In the genomic region with DNA sequence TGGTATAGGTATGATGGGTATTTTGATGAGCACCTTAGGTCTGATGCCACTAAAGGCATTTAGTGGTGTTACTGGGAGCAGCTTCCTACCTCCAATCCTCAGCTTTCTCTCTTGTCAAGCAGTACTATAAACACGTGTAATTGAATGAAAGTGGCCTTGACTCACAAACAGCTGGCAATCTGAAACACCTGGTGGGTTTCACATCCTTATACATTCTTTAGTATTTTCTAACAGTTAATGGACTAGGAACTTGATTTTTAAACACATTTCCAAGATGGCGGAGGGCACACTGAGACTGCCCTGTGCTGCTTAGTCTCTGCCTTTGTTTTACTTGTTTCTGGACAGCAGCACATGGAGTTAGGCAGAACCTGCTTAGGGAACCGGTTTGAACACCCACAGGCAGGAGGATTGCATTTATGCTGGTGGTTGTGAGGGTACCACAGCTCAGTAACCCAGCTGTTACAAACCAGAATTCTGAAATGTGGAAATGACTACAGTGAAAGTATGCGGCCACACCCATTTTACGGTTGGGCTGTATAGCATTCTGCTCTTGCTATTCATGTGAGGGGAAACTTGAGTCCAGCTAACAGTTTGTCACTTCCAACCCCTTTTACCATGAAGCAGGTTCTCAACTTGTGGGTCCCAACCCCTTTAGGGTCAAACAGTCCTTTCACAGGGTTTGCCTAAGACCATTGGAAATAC, we compare ENCODE assay signal across 16 mouse cellular contexts.
A peak's percentile ranks its signal among the peaks of the same experiment; 100 is the strongest.
DNase-seq lines count a peak whose midpoint lies in the region; ATAC-seq and TF ChIP-seq lines count a peak whose summit lies in the region.
"Had no signal": no experiment of that assay in that cellular context is flagged by ENCODE, and none has a peak within 500 bp of the region (broad histone marks: within the 10 kb centered on the region; RNA-seq: fewer than 3 reads in every experiment).

No protein-coding gene starts in this region.

- WGBS in midbrain, embryonic 11.5 days = 89% methylated on average over 5 of the region's 5 CpGs
- 87% methylated on average over 5 of the region's 5 CpGs for WGBS in midbrain, embryonic 10.5 days
- 88% methylated on average over 5 of the region's 5 CpGs for WGBS in heart, adult 2 months

- H3K4me3 ChIP-seq in midbrain, embryonic 11.5 days (ENCODE audit: low read depth, low read length) = no peak overlapping the region
- H3K4me3 ChIP-seq in midbrain, embryonic 10.5 days = no peak overlapping the region
- H3K4me3 ChIP-seq in CH12.LX (replicated peaks in 1 of 3; ENCODE audit: low read depth in 2 of 3, low read length in 2 of 3, poor library complexity in 1 of 3) = no peak overlapping the region
- H3K4me3 ChIP-seq in heart, adult 2 months = no peak overlapping the region
- H3K4me3 ChIP-seq: forebrain, embryonic 10.5 days; hindbrain, embryonic 13.5 days; liver, embryonic 13.5 days; midbrain, embryonic 12.5 days had no signal

- H3K27ac ChIP-seq in midbrain, embryonic 11.5 days (ENCODE audit: low read depth, low read length) = no peak overlapping the region
- no peak overlapping the region for H3K27ac ChIP-seq in midbrain, embryonic 10.5 days (replicated peaks)
- no peak overlapping the region for H3K27ac ChIP-seq in CH12.LX (ENCODE audit: insufficient read depth, low read depth)
- no peak overlapping the region for H3K27ac ChIP-seq in heart, adult 2 months
- H3K27ac ChIP-seq: forebrain, embryonic 10.5 days; hindbrain, embryonic 13.5 days; liver, embryonic 13.5 days; midbrain, embryonic 12.5 days had no signal

- no peaks in the 10 kb centered on the region for H3K4me1 ChIP-seq in midbrain, embryonic 11.5 days (ENCODE audit: control insufficient read depth, insufficient read depth, low read length)
- no peaks in the 10 kb centered on the region for H3K4me1 ChIP-seq in midbrain, embryonic 10.5 days
- H3K4me1 ChIP-seq in CH12.LX (ENCODE audit: control insufficient read depth in 1 of 2, insufficient read depth in 2 of 2) = peaks cover 14 to 49% of the 10 kb centered on the region in 2 experiments
- peaks cover 3% of the 10 kb centered on the region for H3K4me1 ChIP-seq in heart, adult 2 months (ENCODE audit: control insufficient read depth, insufficient read depth, low read length)
- H3K4me1 ChIP-seq: hindbrain, embryonic 13.5 days; liver, embryonic 13.5 days; midbrain, embryonic 12.5 days had no signal

- DNase-seq in midbrain, embryonic 11.5 days (ENCODE audit: low spot score, missing footprints) = peak; percentile 57
- DNase-seq in midbrain, embryonic 10.5 days (ENCODE audit: low spot score) = no peak
- peak; percentile 74 for DNase-seq in CH12.LX (ENCODE audit: extremely low read depth)
- DNase-seq in fibroblast of lung, adult 2 months (ENCODE audit: low read depth) = peak; percentile 8
- DNase-seq in spleen, postnatal 36 days (ENCODE audit: low spot score in 2 of 2) = peak; percentile 65 to 74
- DNase-seq in heart, adult 2 months = no peak
- no peak for DNase-seq in right cerebral cortex, postnatal 14 days
- DNase-seq: adrenal gland, postnatal 10 days; cerebellum, adult 9-10 months; kidney, adult 11 months; kidney, postnatal 25 days; liver, embryonic 13.5 days had no signal

- TF ChIP-seq EP300 in CH12.LX (IDR thresholded peaks at IDR 0.05; ENCODE audit: low read length) = peak; percentile 71
- no peak for TF ChIP-seq EP300 in heart, adult 2 months (IDR thresholded peaks at IDR 0.05; ENCODE audit: insufficient read depth, low read depth, low read length)

- TF ChIP-seq CTCF in CH12.LX (conservative IDR thresholded peaks at IDR 0.05 in 1 of 2, IDR thresholded peaks at IDR 0.05 in 1 of 2; ENCODE audit: low read depth in 2 of 2, low read length in 2 of 2) = no peak
- no peak for TF ChIP-seq CTCF in heart, adult 2 months (IDR thresholded peaks at IDR 0.05)

- H3K36me3 ChIP-seq in midbrain, embryonic 11.5 days (ENCODE audit: control insufficient read depth, insufficient read depth, low read length) = peaks cover 8% of the 10 kb centered on the region
- peaks cover 43% of the 10 kb centered on the region for H3K36me3 ChIP-seq in midbrain, embryonic 10.5 days
- peaks cover 0 to 3% of the 10 kb centered on the region in 2 experiments for H3K36me3 ChIP-seq in CH12.LX (replicated peaks in 1 of 2; ENCODE audit: control insufficient read depth in 1 of 2, insufficient read depth in 1 of 2, low read length in 1 of 2)
- H3K36me3 ChIP-seq in heart, adult 2 months (ENCODE audit: control insufficient read depth, insufficient read depth, low read length) = no peaks in the 10 kb centered on the region
- H3K36me3 ChIP-seq: liver, embryonic 13.5 days had no signal

- in situ Hi-C loops in CH12.LX (cut with MboI; ENCODE audit: low pct_ligation_motif_present, low pct_unique_long_range_greater_than_20kb, low sequenced_read_pairs) = loop anchor here (5.0 kb wide), 1 partner anchor 45 kb away; no protein-coding TSS in a partner anchor

- H3K4me2 ChIP-seq in midbrain, embryonic 11.5 days = no peak overlapping the region
- peak overlapping the region; percentile 45; the same call in 1 of the 2 replicates for H3K4me2 ChIP-seq in CH12.LX (ENCODE audit: insufficient read depth, low read depth, poor library complexity, severe bottlenecking)
- H3K4me2 ChIP-seq: hindbrain, embryonic 13.5 days; liver, embryonic 13.5 days; midbrain, embryonic 12.5 days had no signal

- ATAC-seq in midbrain, embryonic 11.5 days (ENCODE audit: low FRiP score) = no peak
- ATAC-seq: lung, postnatal 0 days had no signal

- no peaks in the 10 kb centered on the region for H3K9me3 ChIP-seq in midbrain, embryonic 11.5 days (ENCODE audit: control insufficient read depth, low read length)
- no peaks in the 10 kb centered on the region for H3K9me3 ChIP-seq in midbrain, embryonic 10.5 days (replicated peaks)
- no peaks in the 10 kb centered on the region for H3K9me3 ChIP-seq in CH12.LX (replicated peaks; ENCODE audit: low read length)
- H3K9me3 ChIP-seq: forebrain, embryonic 10.5 days; hindbrain, embryonic 13.5 days; liver, embryonic 13.5 days; midbrain, embryonic 12.5 days had no signal

- TF ChIP-seq POLR2A in CH12.LX (IDR thresholded peaks at IDR 0.05; ENCODE audit: low read depth, low read length) = no peak
- TF ChIP-seq POLR2A in heart, adult 2 months (IDR thresholded peaks at IDR 0.05; ENCODE audit: insufficient read depth, low read depth, low read length) = no peak

- no peak for TF ChIP-seq RAD21 in CH12.LX (IDR thresholded peaks at IDR 0.05; ENCODE audit: low read depth, low read length)

- H3K9ac ChIP-seq in midbrain, embryonic 11.5 days (ENCODE audit: low read length) = no peak overlapping the region
- no peak overlapping the region for H3K9ac ChIP-seq in CH12.LX (ENCODE audit: insufficient read depth, low read depth)
- no peak overlapping the region for H3K9ac ChIP-seq in heart, adult 2 months (ENCODE audit: low read depth, low read length)
- H3K9ac ChIP-seq: hindbrain, embryonic 13.5 days; liver, embryonic 13.5 days; midbrain, embryonic 12.5 days had no signal

- intact Hi-C loops in heart, adult 2 months (cut with DNase I) = no loop called here

- H3K27me3 ChIP-seq in midbrain, embryonic 11.5 days (ENCODE audit: control insufficient read depth, insufficient read depth, low read length) = no peaks in the 10 kb centered on the region
- H3K27me3 ChIP-seq in midbrain, embryonic 10.5 days (ENCODE audit: low read depth, poor library complexity, severe bottlenecking) = no peaks in the 10 kb centered on the region
- H3K27me3 ChIP-seq in CH12.LX (replicated peaks) = no peaks in the 10 kb centered on the region
- no peaks in the 10 kb centered on the region for H3K27me3 ChIP-seq in heart, adult 2 months (ENCODE audit: control insufficient read depth, insufficient read depth, low read length)
- H3K27me3 ChIP-seq: hindbrain, embryonic 13.5 days; liver, embryonic 13.5 days; midbrain, embryonic 12.5 days had no signal

- no peaks in the 10 kb centered on the region for H3K79me2 ChIP-seq in CH12.LX (replicated peaks; ENCODE audit: control insufficient read depth, extremely low read depth, insufficient read depth, poor library complexity, severe bottlenecking)
- H3K79me2 ChIP-seq in heart, adult 2 months (replicated peaks; ENCODE audit: control insufficient read depth, insufficient read depth, low read length) = no peaks in the 10 kb centered on the region

- dilution Hi-C loops in CH12.LX (cut with MboI; ENCODE audit: extremely low pct_ligation_motif_present, extremely low pct_unique_long_range_greater_than_20kb, low sequenced_read_pairs) = no loop called here

TF ChIP-seq in CH12.LX, 34 proteins besides CTCF, POLR2A, EP300 and RAD21 (continues in another document):
- no peak for TF ChIP-seq ZKSCAN1 (IDR thresholded peaks at IDR 0.05; ENCODE audit: borderline replicate concordance, low read depth, low read length)
- TF ChIP-seq TBP (conservative IDR thresholded peaks at IDR 0.05; ENCODE audit: low read depth, low read length) = no peak
- no peak for TF ChIP-seq USF2 (conservative IDR thresholded peaks at IDR 0.05; ENCODE audit: low read depth, low read length)
- TF ChIP-seq MAX (IDR thresholded peaks at IDR 0.05; ENCODE audit: low read length) = peak; percentile 60; the same call in 1 of the 2 replicates
- no peak for TF ChIP-seq KAT2A (IDR thresholded peaks at IDR 0.05; ENCODE audit: insufficient replicate concordance, low read length)
- TF ChIP-seq MEF2A (IDR thresholded peaks at IDR 0.05; ENCODE audit: borderline replicate concordance, low read depth, low read length) = 0 out of 2 replicates have a peak, but pooled peaks have one; percentile 22
- TF ChIP-seq NELFE (IDR thresholded peaks at IDR 0.05; ENCODE audit: low read depth, low read length) = no peak
- TF ChIP-seq MAFK (IDR thresholded peaks at IDR 0.05; ENCODE audit: insufficient replicate concordance, low read length) = 0 out of 2 replicates have a peak, but pooled peaks have one; percentile 26
- TF ChIP-seq BHLHE40 (IDR thresholded peaks at IDR 0.05; ENCODE audit: low read depth, low read length) = peak; percentile 58
- TF ChIP-seq PAX5 (IDR thresholded peaks at IDR 0.05; ENCODE audit: low read length) = no peak
- no peak for TF ChIP-seq USF1 (IDR thresholded peaks at IDR 0.05; ENCODE audit: low read depth, low read length)
- TF ChIP-seq CHD2 (IDR thresholded peaks at IDR 0.05; ENCODE audit: low read length) = no peak
- TF ChIP-seq CHD1 (IDR thresholded peaks at IDR 0.05; ENCODE audit: low read depth, low read length) = no peak
- peak; percentile 37; the same call in 1 of the 2 replicates for TF ChIP-seq SIN3A (IDR thresholded peaks at IDR 0.05; ENCODE audit: low read length)
- TF ChIP-seq IRF4 (IDR thresholded peaks at IDR 0.05; ENCODE audit: low read depth, low read length) = peak; percentile 55; the same call in 1 of the 2 replicates
- no peak for TF ChIP-seq RCOR1 (conservative IDR thresholded peaks at IDR 0.05; ENCODE audit: low read depth, low read length)
- TF ChIP-seq ETS1 (conservative IDR thresholded peaks at IDR 0.05; ENCODE audit: low read depth, low read length) = peak; percentile 62
- no peak for TF ChIP-seq ZNF384 (IDR thresholded peaks at IDR 0.05; ENCODE audit: low read depth, low read length)
- TF ChIP-seq UBTF (IDR thresholded peaks at IDR 0.05; ENCODE audit: low read depth, low read length) = no peak
- peak; percentile 43; the same call in 1 of the 2 replicates for TF ChIP-seq MYC (IDR thresholded peaks at IDR 0.05; ENCODE audit: low read depth, low read length)

Comparison
In these comparisons a context has a peak if more than half of its experiments do, and no peak if none do; other contexts are left out.
1. DNase-seq: peak in midbrain, embryonic 11.5 days (single experiment), CH12.LX (single experiment), fibroblast of lung, adult 2 months (single experiment) and spleen, postnatal 36 days (2 of 2); none in midbrain, embryonic 10.5 days (single experiment), heart, adult 2 months (0 of 2) and right cerebral cortex, postnatal 14 days (single experiment).